Mouse (Mus musculus): ENCODE results near the gene Car6. TPM values are rescaled to one million over a fixed set of nuclear protein-coding genes. Genes with fewer than 3 reads are reported as not detected.

Gene Car6
- total and polyA plus RNA-seq, 2 experiments from 2014 or later = not detected

GRCm38 (mm10) chr4:150192199-150192598, 8.9 kb downstream of the Car6 start:
- ATAC-seq (no peak), DNase-seq (no peak)
- no peaks in the 10 kb centered on the region for H3K4me1 ChIP-seq (ENCODE audit: insufficient read depth)
- WGBS = 85% methylated on average over 6 of the region's 6 CpGs
- no peaks in the 10 kb centered on the region for H3K9me3 ChIP-seq (ENCODE audit: low read length)
- no peaks in the 10 kb centered on the region for H3K27me3 ChIP-seq (ENCODE audit: insufficient read depth, low read length)
- TF ChIP-seq CTCF (IDR thresholded peaks at IDR 0.05; ENCODE audit: low read depth) = no peak
- no peak overlapping the region for H3K27ac ChIP-seq (ENCODE audit: low read depth, low read length)
- H3K36me3 ChIP-seq (ENCODE audit: insufficient read depth) = no peaks in the 10 kb centered on the region
- H3K9ac ChIP-seq = no peak overlapping the region
- no peak overlapping the region for H3K4me3 ChIP-seq (ENCODE audit: low read depth, low read length)
- H3K4me2 ChIP-seq (ENCODE audit: low read depth) = no peak overlapping the region

GRCm38 (mm10) chr4:150188236-150188635, 12.9 kb downstream of the Car6 start:
- 50% methylated on average over 11 of the region's 11 CpGs for WGBS
- H3K4me3 ChIP-seq (ENCODE audit: low read depth, low read length) = no peak overlapping the region
- no peak overlapping the region for H3K27ac ChIP-seq (ENCODE audit: low read depth, low read length)
- no peak overlapping the region for H3K4me2 ChIP-seq (ENCODE audit: low read depth)
- no peak for DNase-seq
- no peak for TF ChIP-seq CTCF (IDR thresholded peaks at IDR 0.05; ENCODE audit: low read depth)
- H3K9ac ChIP-seq = no peak overlapping the region
- no peaks in the 10 kb centered on the region for H3K9me3 ChIP-seq (ENCODE audit: low read length)
- no peak for ATAC-seq
- H3K4me1 ChIP-seq (ENCODE audit: insufficient read depth) = no peaks in the 10 kb centered on the region
- no peaks in the 10 kb centered on the region for H3K27me3 ChIP-seq (ENCODE audit: insufficient read depth, low read length)
- no peaks in the 10 kb centered on the region for H3K36me3 ChIP-seq (ENCODE audit: insufficient read depth)

GRCm38 (mm10) chr4:150181304-150181703, 19.8 kb downstream of the Car6 start:
- no peaks in the 10 kb centered on the region for H3K4me1 ChIP-seq (ENCODE audit: insufficient read depth)
- no peaks in the 10 kb centered on the region for H3K36me3 ChIP-seq (ENCODE audit: insufficient read depth)
- ATAC-seq (no peak), DNase-seq (no peak)
- no peak overlapping the region for H3K27ac ChIP-seq (ENCODE audit: low read depth, low read length)
- no peak overlapping the region for H3K4me3 ChIP-seq (ENCODE audit: low read depth, low read length)
- H3K27me3 ChIP-seq (ENCODE audit: insufficient read depth, low read length) = no peaks in the 10 kb centered on the region
- 91% methylated on average over 7 of the region's 7 CpGs for WGBS
- no peak for TF ChIP-seq CTCF (IDR thresholded peaks at IDR 0.05; ENCODE audit: low read depth)
- H3K9ac ChIP-seq = no peak overlapping the region
- no peak overlapping the region for H3K4me2 ChIP-seq (ENCODE audit: low read depth)
- no peaks in the 10 kb centered on the region for H3K9me3 ChIP-seq (ENCODE audit: low read length)

GRCm38 (mm10) chr4:150178131-150178530, 23.0 kb downstream of the Car6 start:
- Histone ChIP-seq H3K4me3 (ENCODE audit: low read depth, low read length) (no peak overlapping the region), H3K36me3 (ENCODE audit: insufficient read depth) (no peaks in the 10 kb centered on the region), H3K27me3 (ENCODE audit: insufficient read depth, low read length) (no peaks in the 10 kb centered on the region), H3K27ac (ENCODE audit: low read depth, low read length) (no peak overlapping the region), H3K9ac (no peak overlapping the region), H3K4me2 (ENCODE audit: low read depth) (no peak overlapping the region), H3K4me1 (ENCODE audit: insufficient read depth) (no peaks in the 10 kb centered on the region), H3K9me3 (ENCODE audit: low read length) (no peaks in the 10 kb centered on the region)
- ATAC-seq (no peak), DNase-seq (no peak)
- WGBS = 61% methylated on average over 4 of the region's 4 CpGs
- no peak for TF ChIP-seq CTCF (IDR thresholded peaks at IDR 0.05; ENCODE audit: low read depth)

- Histone ChIP-seq H3K9ac (no peak overlapping the region), H3K27ac (ENCODE audit: low read depth, low read length) (no peak overlapping the region), H3K27me3 (ENCODE audit: insufficient read depth, low read length) (no peaks in the 10 kb centered on the region), H3K4me3 (ENCODE audit: low read depth, low read length) (no peak overlapping the region), H3K4me2 (ENCODE audit: low read depth) (no peak overlapping the region), H3K9me3 (ENCODE audit: low read length) (no peaks in the 10 kb centered on the region), H3K36me3 (ENCODE audit: insufficient read depth) (no peaks in the 10 kb centered on the region), H3K4me1 (ENCODE audit: insufficient read depth) (no peaks in the 10 kb centered on the region)
- ATAC-seq = no peak
- no peak for TF ChIP-seq CTCF (IDR thresholded peaks at IDR 0.05; ENCODE audit: low read depth)
- WGBS = 76% methylated on average over 8 of the region's 8 CpGs
- DNase-seq = no peak
These were observed 24.0 kb downstream of the Car6 start for GRCm38 (mm10) chr4:150177122-150177521.

- Histone ChIP-seq H3K9ac (no peak overlapping the region), H3K4me2 (ENCODE audit: low read depth) (no peak overlapping the region), H3K36me3 (ENCODE audit: insufficient read depth) (no peaks in the 10 kb centered on the region), H3K27ac (ENCODE audit: low read depth, low read length) (no peak overlapping the region), H3K9me3 (ENCODE audit: low read length) (no peaks in the 10 kb centered on the region), H3K4me1 (ENCODE audit: insufficient read depth) (no peaks in the 10 kb centered on the region), H3K4me3 (ENCODE audit: low read depth, low read length) (no peak overlapping the region), H3K27me3 (ENCODE audit: insufficient read depth, low read length) (no peaks in the 10 kb centered on the region)
- peak; percentile 50 for DNase-seq
- TF ChIP-seq CTCF (IDR thresholded peaks at IDR 0.05; ENCODE audit: low read depth) = peak; percentile 79
- 0 out of 2 replicates have a peak, but pooled peaks have one; percentile 42 for ATAC-seq
- 8% methylated on average over 7 of the region's 7 CpGs for WGBS
These were observed 24.6 kb downstream of the Car6 start for GRCm38 (mm10) chr4:150176535-150176934.

- Histone ChIP-seq H3K4me2 (ENCODE audit: low read depth) (no peak overlapping the region), H3K36me3 (ENCODE audit: insufficient read depth) (no peaks in the 10 kb centered on the region), H3K27ac (ENCODE audit: low read depth, low read length) (no peak overlapping the region), H3K9ac (no peak overlapping the region), H3K4me3 (ENCODE audit: low read depth, low read length) (no peak overlapping the region), H3K27me3 (ENCODE audit: insufficient read depth, low read length) (no peaks in the 10 kb centered on the region), H3K9me3 (ENCODE audit: low read length) (no peaks in the 10 kb centered on the region), H3K4me1 (ENCODE audit: insufficient read depth) (no peaks in the 10 kb centered on the region)
- DNase-seq (no peak), ATAC-seq (no peak)
- TF ChIP-seq CTCF (IDR thresholded peaks at IDR 0.05; ENCODE audit: low read depth) = no peak
- 95% methylated on average over 14 of the region's 14 CpGs for WGBS
These were observed 27.1 kb downstream of the Car6 start for GRCm38 (mm10) chr4:150174027-150174426.

- 58% methylated on average over 10 of the region's 10 CpGs for WGBS
- H3K9ac ChIP-seq = no peak overlapping the region
- no peaks in the 10 kb centered on the region for H3K27me3 ChIP-seq (ENCODE audit: insufficient read depth, low read length)
- TF ChIP-seq CTCF (IDR thresholded peaks at IDR 0.05; ENCODE audit: low read depth) = peak; percentile 69
- no peaks in the 10 kb centered on the region for H3K4me1 ChIP-seq (ENCODE audit: insufficient read depth)
- H3K4me3 ChIP-seq (ENCODE audit: low read depth, low read length) = no peak overlapping the region
- peak; percentile 63 for DNase-seq
- H3K36me3 ChIP-seq (ENCODE audit: insufficient read depth) = no peaks in the 10 kb centered on the region
- peak; percentile 38; the same call in 1 of the 2 replicates for ATAC-seq
- H3K27ac ChIP-seq (ENCODE audit: low read depth, low read length) = no peak overlapping the region
- no peak overlapping the region for H3K4me2 ChIP-seq (ENCODE audit: low read depth)
- H3K9me3 ChIP-seq (ENCODE audit: low read length) = no peaks in the 10 kb centered on the region
These were observed 27.9 kb downstream of the Car6 start for GRCm38 (mm10) chr4:150173281-150173680.

Data from forebrain, postnatal 0 days (tissue).